Mouse (Mus musculus) midbrain, embryonic 10.5 days (tissue): ENCODE measurements around the gene Sertad1. TPM values are rescaled to one million over a fixed set of nuclear protein-coding genes. Genes with fewer than 3 reads are reported as not detected.

ENCODE experiments used
- DNase-seq: peaks from one replicate; pipeline ENCODE4 v3.0.0-alpha.2; 2017; ENCODE audit warnings: low spot score
- H3K27ac ChIP-seq: fragments of 300-500 bp; sonication (generic); replicated peaks from 2 replicates; pipeline ENCODE4 v1.5.1; 2016; ENCODE audit warnings: mild to moderate bottlenecking
- H3K27me3 ChIP-seq: fragments of 300-500 bp; sonication (generic); 2 replicates; pipeline ENCODE4 v1.6.1; 2016; ENCODE audit warnings: low read depth, mild to moderate bottlenecking; ENCODE audit not compliant: poor library complexity, severe bottlenecking
- H3K36me3 ChIP-seq: fragments of 300-500 bp; sonication (generic); 2 replicates; pipeline ENCODE4 v1.6.1; 2016; ENCODE audit warnings: mild to moderate bottlenecking, moderate library complexity
- H3K4me1 ChIP-seq: fragments of 300-500 bp; sonication (generic); 2 replicates; pipeline ENCODE4 v1.6.1; 2016
- H3K4me3 ChIP-seq: fragments of 300-500 bp; sonication (generic); 2 replicates; pipeline ENCODE4 v1.5.1; 2016; ENCODE audit warnings: mild to moderate bottlenecking, moderate library complexity
- H3K9me3 ChIP-seq: fragments of 300-500 bp; sonication (generic); replicated peaks from 2 replicates; pipeline ENCODE4 v1.6.1; 2016; ENCODE audit warnings: mild to moderate bottlenecking
- WGBS: fragments of 180-500 bp; shearing (Covaris S2); methylation state at CpG from one replicate; pipeline ENCODE4 v1.1.7; 2016; 5-methylcytosine and 5-hydroxymethylcytosine counted together
- polyA plus RNA-seq: library from polyadenylated mRNA; unstranded; fragments of >200 nt; fragmentation: Nextera tagmentation; extraction: Ambion mirVana; gene quantifications from 2 replicates; pipeline ENCODE4 v1.2.1, GENCODE M21; 2016

Gene Sertad1
- 16.4 and 19.2 TPM in 2 replicates for polyA plus RNA-seq

GRCm38 (mm10) chr7:27486770-27487697 lies at the start of gene Sertad1:
TSS of gene Sertad1 (plus strand) at chr7:27486910.
- under 1% methylated on average over 79 of the region's 80 CpGs for WGBS
- Histone ChIP-seq H3K36me3 (no peaks in the 10 kb centered on the region), H3K4me1 (peaks cover 39% of the 10 kb centered on the region), H3K9me3 (no peaks in the 10 kb centered on the region), H3K27me3 (peaks cover 26% of the 10 kb centered on the region), H3K27ac (peak within 1 kb of the TSS; percentile 93), H3K4me3 (peak within 1 kb of the TSS; percentile 85)
- peak; percentile 100 for DNase-seq

GRCm38 (mm10) chr7:27437544-27437943 lies 49.2 kb upstream of the Sertad1 start:
- no peaks in the 10 kb centered on the region for H3K9me3 ChIP-seq
- 59% methylated on average over 5 of the region's 5 CpGs for WGBS
- peaks cover 26% of the 10 kb centered on the region for H3K27me3 ChIP-seq
- no peaks in the 10 kb centered on the region for H3K4me1 ChIP-seq
- no peak for DNase-seq
- H3K27ac ChIP-seq, result no peak overlapping the region
- H3K4me3 ChIP-seq, result no peak overlapping the region
- H3K36me3 ChIP-seq, result no peaks in the 10 kb centered on the region

GRCm38 (mm10) chr7:27440014-27440413 lies 46.7 kb upstream of the Sertad1 start:
- no peak for DNase-seq
- no peaks in the 10 kb centered on the region for H3K36me3 ChIP-seq
- WGBS, result 85% methylated on average over 4 of the region's 4 CpGs
- no peaks in the 10 kb centered on the region for H3K9me3 ChIP-seq
- peaks cover 12% of the 10 kb centered on the region for H3K27me3 ChIP-seq
- H3K4me1 ChIP-seq, result no peaks in the 10 kb centered on the region
- no peak overlapping the region for H3K4me3 ChIP-seq
- no peak overlapping the region for H3K27ac ChIP-seq

DNA sequence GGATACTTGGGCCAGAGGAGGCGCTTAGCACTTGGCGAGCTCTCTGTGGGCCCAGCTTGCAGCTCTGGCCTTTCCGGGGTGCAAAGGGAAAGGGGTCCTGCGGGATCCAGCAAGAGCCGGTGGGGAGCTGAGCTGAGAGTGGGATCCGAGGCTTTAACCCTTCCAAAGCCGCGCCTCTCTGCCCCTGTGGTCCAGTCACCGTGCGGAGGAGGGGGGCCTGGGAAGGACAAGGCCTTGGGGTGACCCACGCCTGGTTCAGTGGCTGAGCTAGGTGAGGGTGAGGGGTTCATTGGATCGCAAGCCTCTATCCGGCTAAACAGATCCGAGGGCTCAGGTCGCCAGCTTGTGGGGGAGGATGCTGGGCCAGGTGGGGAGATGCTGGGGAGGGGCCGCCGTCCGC lies 40.7 kb upstream of the Sertad1 start:
- Histone ChIP-seq H3K27me3 (peaks cover 45% of the 10 kb centered on the region), H3K36me3 (no peaks in the 10 kb centered on the region), H3K9me3 (no peaks in the 10 kb centered on the region), H3K4me3 (peak overlapping the region; percentile 62), H3K4me1 (peaks cover 23% of the 10 kb centered on the region), H3K27ac (peak overlapping the region; percentile 52)
- peak; percentile 19 for DNase-seq
- WGBS, result 3% methylated on average over 17 of the region's 18 CpGs

DNA sequence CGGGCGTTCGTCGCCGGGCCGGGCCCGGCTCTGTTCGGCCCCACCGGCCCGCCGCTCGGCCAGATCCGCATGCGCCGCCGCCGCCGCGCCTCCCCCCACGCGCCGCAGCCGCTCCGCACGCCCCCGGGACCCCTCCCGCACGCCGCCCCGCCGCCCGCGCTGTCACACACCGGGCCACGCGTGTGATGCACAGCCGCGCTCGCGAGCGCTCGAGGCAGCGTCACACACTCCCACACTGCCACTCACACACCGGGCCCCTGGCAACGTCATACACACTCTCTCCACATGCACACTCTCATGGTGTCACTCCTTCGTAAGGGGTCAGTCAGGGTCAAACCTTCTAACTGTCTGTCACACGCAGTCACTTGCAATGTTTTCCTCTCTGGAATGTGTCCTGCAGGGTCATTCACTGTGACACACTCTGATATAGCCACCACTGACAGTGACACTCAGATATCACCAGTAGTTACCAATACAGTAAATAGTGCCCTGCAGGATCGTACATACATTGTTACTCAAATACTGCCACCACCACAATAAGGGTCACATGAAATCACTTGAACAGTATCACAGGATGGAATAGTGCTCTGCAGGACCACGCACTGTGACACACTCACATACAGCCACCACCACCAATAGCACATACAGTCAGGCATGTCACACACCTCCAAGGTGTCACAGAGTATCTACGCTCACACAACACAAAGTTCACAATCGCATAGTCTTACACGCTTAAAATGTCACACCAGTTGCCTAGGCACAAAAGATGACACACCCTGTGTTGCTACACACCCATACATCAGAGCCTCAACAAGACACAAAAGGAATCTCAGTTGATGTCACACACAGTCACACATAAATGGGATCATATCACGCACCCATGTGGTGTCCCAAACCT lies 39.9 kb upstream of the Sertad1 start:
- Histone ChIP-seq H3K9me3 (no peaks in the 10 kb centered on the region), H3K36me3 (no peaks in the 10 kb centered on the region), H3K27ac (peak overlapping the region; percentile 52), H3K4me3 (peak overlapping the region; percentile 64), H3K4me1 (peaks cover 23% of the 10 kb centered on the region), H3K27me3 (peaks cover 45% of the 10 kb centered on the region)
- WGBS, result 8% methylated on average over 51 of the region's 53 CpGs
- peak; percentile 33 for DNase-seq

GRCm38 (mm10) chr7:27447419-27448286 lies 39.1 kb upstream of the Sertad1 start, which contains the start of the genes Sptbn4 and Blvrb:
TSS of gene Sptbn4 (minus strand) at chr7:27447686.
TSS of gene Blvrb (plus strand) at chr7:27447978.
- H3K4me1 ChIP-seq, result peaks cover 27% of the 10 kb centered on the region
- H3K36me3 ChIP-seq, result no peaks in the 10 kb centered on the region
- H3K27ac ChIP-seq, result peak within 1 kb of the TSS; percentile 73
- peak within 1 kb of the TSS; percentile 64 for H3K4me3 ChIP-seq
- no peaks in the 10 kb centered on the region for H3K9me3 ChIP-seq
- 1% methylated on average over 54 of the region's 54 CpGs for WGBS
- peak; percentile 99 for DNase-seq
- peaks cover 45% of the 10 kb centered on the region for H3K27me3 ChIP-seq

- Histone ChIP-seq H3K4me1 (peaks cover 27% of the 10 kb centered on the region), H3K4me3 (peak overlapping the region; percentile 64), H3K9me3 (no peaks in the 10 kb centered on the region), H3K27me3 (peaks cover 45% of the 10 kb centered on the region), H3K27ac (peak overlapping the region; percentile 73), H3K36me3 (no peaks in the 10 kb centered on the region)
- DNase-seq, result no peak
- 57% methylated on average over 15 of the region's 15 CpGs for WGBS
Measured at GRCm38 (mm10) chr7:27448421-27449206, 38.1 kb upstream of the Sertad1 start.

DNA sequence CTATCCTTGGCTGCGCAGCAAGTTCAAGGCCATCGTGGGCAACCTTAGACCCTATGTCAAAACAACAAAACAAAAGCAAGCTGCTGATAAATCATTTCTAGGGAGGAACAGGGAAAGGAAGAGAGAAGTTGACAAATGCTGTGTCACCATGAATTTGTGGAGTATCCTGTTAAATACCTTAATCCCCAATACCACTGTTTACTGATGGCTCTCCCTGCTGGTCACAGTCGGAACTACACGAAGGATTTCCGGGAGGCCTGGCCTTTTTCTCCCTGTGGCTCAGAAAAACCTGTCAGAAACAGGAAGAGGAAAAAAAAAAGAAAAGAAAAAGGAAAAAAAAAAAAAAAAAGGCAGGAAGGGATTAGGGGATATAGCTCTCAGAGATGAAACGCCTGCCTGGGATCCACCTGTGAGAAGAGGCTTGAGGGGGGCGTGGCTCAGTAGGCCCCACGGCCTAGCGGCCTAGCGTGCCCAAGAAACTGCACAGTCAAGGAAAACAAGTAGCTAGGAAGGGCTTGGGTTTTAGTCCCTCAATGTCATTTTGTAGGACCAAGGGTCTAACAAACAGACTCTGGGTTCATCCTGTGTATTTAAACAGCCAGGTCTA lies 37.4 kb upstream of the Sertad1 start:
- peak; percentile 47 for DNase-seq
- no peaks in the 10 kb centered on the region for H3K36me3 ChIP-seq
- H3K4me1 ChIP-seq, result peaks cover 27% of the 10 kb centered on the region
- H3K4me3 ChIP-seq, result peak overlapping the region; percentile 64; the same call in 1 of the 2 replicates
- 63% methylated on average over 10 of the region's 10 CpGs for WGBS
- H3K9me3 ChIP-seq, result no peaks in the 10 kb centered on the region
- peaks cover 43% of the 10 kb centered on the region for H3K27me3 ChIP-seq
- H3K27ac ChIP-seq, result no peak overlapping the region

GRCm38 (mm10) chr7:27451359-27451758 lies 35.4 kb upstream of the Sertad1 start:
- H3K9me3 ChIP-seq, result no peaks in the 10 kb centered on the region
- no peak overlapping the region for H3K27ac ChIP-seq
- no peak overlapping the region for H3K4me3 ChIP-seq
- H3K36me3 ChIP-seq, result no peaks in the 10 kb centered on the region
- 97% methylated on average over 2 of the region's 2 CpGs for WGBS
- peaks cover 21% of the 10 kb centered on the region for H3K4me1 ChIP-seq
- peaks cover 23% of the 10 kb centered on the region for H3K27me3 ChIP-seq
- DNase-seq, result no peak

GRCm38 (mm10) chr7:27452206-27452770 lies 34.4 kb upstream of the Sertad1 start:
- Histone ChIP-seq H3K27ac (no peak overlapping the region), H3K4me1 (peaks cover 13% of the 10 kb centered on the region), H3K27me3 (peaks cover 14% of the 10 kb centered on the region), H3K36me3 (no peaks in the 10 kb centered on the region), H3K4me3 (no peak overlapping the region), H3K9me3 (no peaks in the 10 kb centered on the region)
- WGBS, result 57% methylated on average over 13 of the region's 13 CpGs
- DNase-seq, result no peak
